Mouse (Mus musculus) midbrain, embryonic 11.5 days (tissue): ENCODE measurements around the gene Myl6. TPM values are rescaled to one million over a fixed set of nuclear protein-coding genes. Genes with fewer than 3 reads are reported as not detected.

Source experiments
- ATAC-seq: fragments of 200-750 bp; cut with Nextera tagmentation; 2 replicates; pipeline ENCODE4 v1.8.0; 2017; ENCODE audit warnings: moderate TSS enrichment, moderate library complexity; ENCODE audit not compliant: low FRiP score
- DNase-seq: peaks from one replicate; pipeline ENCODE4 v3.0.0; 2015; ENCODE audit warnings: low spot score; ENCODE audit errors: missing footprints
- H3K27ac ChIP-seq: fragments of 300-500 bp; sonication (generic); 2 replicates; pipeline ENCODE4 v1.5.1; 2014; ENCODE audit warnings: low read depth, low read length
- H3K27me3 ChIP-seq: fragments of 300-500 bp; sonication (generic); 2 replicates; pipeline ENCODE4 v1.6.1; 2014; ENCODE audit warnings: mild to moderate bottlenecking, low read length, moderate library complexity, mixed read lengths; ENCODE audit not compliant: control insufficient read depth, insufficient read depth
- H3K36me3 ChIP-seq: fragments of 300-500 bp; sonication (generic); 2 replicates; pipeline ENCODE4 v1.6.1; 2014; ENCODE audit warnings: mild to moderate bottlenecking, low read length, moderate library complexity, mixed read lengths; ENCODE audit not compliant: control insufficient read depth, insufficient read depth
- H3K4me1 ChIP-seq: fragments of 300-500 bp; sonication (generic); 2 replicates; pipeline ENCODE4 v1.6.1; 2014; ENCODE audit warnings: low read length; ENCODE audit not compliant: control insufficient read depth, insufficient read depth
- H3K4me2 ChIP-seq: fragments of 300-500 bp; sonication (generic); 2 replicates; pipeline ENCODE4 v1.6.1; 2014; ENCODE audit warnings: mild to moderate bottlenecking, moderate library complexity
- H3K4me3 ChIP-seq: fragments of 300-500 bp; sonication (generic); 2 replicates; pipeline ENCODE4 v1.5.1; 2014; ENCODE audit warnings: low read depth, low read length
- H3K9ac ChIP-seq: fragments of 300-500 bp; sonication (generic); 2 replicates; pipeline ENCODE4 v1.6.1; 2014; ENCODE audit warnings: low read length
- H3K9me3 ChIP-seq: fragments of 300-500 bp; sonication (generic); 2 replicates; pipeline ENCODE4 v1.6.1; 2016; ENCODE audit warnings: low read length; ENCODE audit not compliant: control insufficient read depth
- WGBS: fragments of 180-500 bp; shearing (Covaris S2); extraction: QIAGEN DNeasy Blood & Tissue Kit; methylation state at CpG from one replicate; pipeline ENCODE4 v1.1.7; 2014; 5-methylcytosine and 5-hydroxymethylcytosine counted together
- polyA plus RNA-seq: library from polyadenylated mRNA; unstranded; fragments of >200 nt; fragmentation: Nextera tagmentation; extraction: Ambion mirVana; gene quantifications from 2 replicates; pipeline ENCODE4 v1.2.1, GENCODE M21; 2014

Gene Myl6
- polyA plus RNA-seq, 1 experiment from 2014 or later = 746 TPM

DNA sequence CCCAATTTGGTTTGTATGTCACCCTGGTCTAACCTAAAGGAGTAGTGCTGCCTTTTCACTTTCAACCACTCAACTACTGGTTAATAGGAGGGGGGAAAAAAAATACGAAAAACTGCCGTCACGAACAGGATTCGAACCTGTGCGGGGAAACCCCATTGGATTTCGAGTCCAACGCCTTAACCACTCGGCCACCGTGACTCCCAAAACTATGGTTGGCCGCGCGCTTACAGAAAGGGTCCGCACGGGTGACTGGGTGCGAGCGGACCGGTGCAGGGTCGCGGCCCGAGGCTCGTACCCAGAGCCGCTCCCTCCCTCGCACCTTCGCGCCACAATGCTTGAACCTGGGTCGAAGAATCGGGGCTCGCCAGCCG is 35.6 kb downstream of the Myl6 start:
- Histone ChIP-seq H3K9me3 (no peaks in the 10 kb centered on the region), H3K4me1 (peaks cover 7% of the 10 kb centered on the region), H3K27ac (peak overlapping the region; percentile 92), H3K4me3 (peak overlapping the region; percentile 97), H3K9ac (peak overlapping the region; percentile 98), H3K4me2 (peak overlapping the region; percentile 54), H3K36me3 (peaks cover 2% of the 10 kb centered on the region; the same call in 1 of the 2 replicates), H3K27me3 (no peaks in the 10 kb centered on the region)
- DNase-seq = peak; percentile 100
- under 1% methylated on average over 29 of the region's 29 CpGs for WGBS
- ATAC-seq = peak; percentile 81

DNA sequence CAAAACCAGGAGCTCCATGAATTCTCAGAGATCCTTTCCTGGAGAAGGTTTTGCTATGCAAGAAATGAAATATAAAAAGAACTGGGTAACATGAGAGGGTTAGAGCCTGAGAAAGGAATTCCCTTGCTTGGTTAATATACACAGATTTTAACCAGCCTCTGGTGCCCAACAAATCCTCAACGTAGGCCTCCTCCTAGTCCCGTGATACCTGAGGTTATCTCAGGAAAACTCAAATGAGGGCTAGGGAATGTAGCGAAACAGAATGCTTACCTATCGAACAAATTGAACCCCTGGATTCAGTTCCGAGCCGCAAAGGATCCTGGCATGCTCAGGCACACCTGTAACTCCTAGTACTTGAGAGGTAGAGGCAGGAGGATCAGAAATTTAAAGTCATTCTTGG is 36.3 kb downstream of the Myl6 start:
- no peak overlapping the region for H3K4me3 ChIP-seq
- H3K9ac ChIP-seq = no peak overlapping the region
- H3K27ac ChIP-seq = no peak overlapping the region
- H3K4me2 ChIP-seq = no peak overlapping the region
- no peaks in the 10 kb centered on the region for H3K27me3 ChIP-seq
- no peak for DNase-seq
- H3K4me1 ChIP-seq = peaks cover 7% of the 10 kb centered on the region
- ATAC-seq = no peak
- WGBS = 89% methylated on average over 6 of the region's 6 CpGs
- H3K36me3 ChIP-seq = peaks cover 2% of the 10 kb centered on the region; the same call in 1 of the 2 replicates
- no peaks in the 10 kb centered on the region for H3K9me3 ChIP-seq

DNA sequence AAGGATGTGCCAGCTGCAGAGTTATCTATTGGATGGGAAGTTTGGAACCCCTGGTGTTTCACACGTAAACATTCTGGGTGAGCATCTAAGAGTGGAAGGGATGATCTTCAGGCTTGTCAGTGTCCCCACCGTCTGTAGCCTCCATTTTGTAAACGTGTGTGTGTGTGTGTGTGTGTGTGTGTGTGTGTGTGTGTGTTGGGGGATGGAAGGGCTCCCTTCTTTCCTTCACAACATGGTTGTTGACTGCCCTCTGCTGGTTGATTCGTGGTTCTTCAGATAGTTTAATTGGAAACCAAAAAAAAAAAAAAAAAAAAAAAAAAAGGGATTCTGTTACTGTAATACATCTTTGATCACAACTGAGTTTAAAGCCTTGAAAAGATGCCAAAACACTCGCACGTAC is 38.7 kb downstream of the Myl6 start:
- WGBS = 5% methylated on average over 6 of the region's 6 CpGs
- Histone ChIP-seq H3K27ac (no peak overlapping the region), H3K9me3 (no peaks in the 10 kb centered on the region), H3K9ac (peak overlapping the region; percentile 12; the same call in 1 of the 2 replicates), H3K4me2 (peak overlapping the region; percentile 15; the same call in 1 of the 2 replicates), H3K4me3 (no peak overlapping the region), H3K27me3 (no peaks in the 10 kb centered on the region), H3K4me1 (no peaks in the 10 kb centered on the region), H3K36me3 (no peaks in the 10 kb centered on the region)
- DNase-seq = peak; percentile 97
- no peak for ATAC-seq

- Histone ChIP-seq H3K9me3 (no peaks in the 10 kb centered on the region), H3K4me3 (no peak overlapping the region), H3K36me3 (no peaks in the 10 kb centered on the region), H3K4me1 (no peaks in the 10 kb centered on the region), H3K27ac (no peak overlapping the region), H3K9ac (no peak overlapping the region), H3K4me2 (no peak overlapping the region), H3K27me3 (no peaks in the 10 kb centered on the region)
- no peak for DNase-seq
- ATAC-seq = no peak
- WGBS = 80% methylated on average over 3 of the region's 3 CpGs
Observed at GRCm38 (mm10) chr10:128454471-128454870, 39.5 kb downstream of the Myl6 start.

- no peaks in the 10 kb centered on the region for H3K9me3 ChIP-seq
- H3K27me3 ChIP-seq = no peaks in the 10 kb centered on the region
- 88% methylated on average over 6 of the region's 6 CpGs for WGBS
- no peak overlapping the region for H3K9ac ChIP-seq
- no peak overlapping the region for H3K4me3 ChIP-seq
- no peak overlapping the region for H3K4me2 ChIP-seq
- H3K4me1 ChIP-seq = no peaks in the 10 kb centered on the region
- ATAC-seq (no peak), DNase-seq (no peak)
- no peaks in the 10 kb centered on the region for H3K36me3 ChIP-seq
- no peak overlapping the region for H3K27ac ChIP-seq
Observed at GRCm38 (mm10) chr10:128451014-128451413, 42.9 kb downstream of the Myl6 start.

DNA sequence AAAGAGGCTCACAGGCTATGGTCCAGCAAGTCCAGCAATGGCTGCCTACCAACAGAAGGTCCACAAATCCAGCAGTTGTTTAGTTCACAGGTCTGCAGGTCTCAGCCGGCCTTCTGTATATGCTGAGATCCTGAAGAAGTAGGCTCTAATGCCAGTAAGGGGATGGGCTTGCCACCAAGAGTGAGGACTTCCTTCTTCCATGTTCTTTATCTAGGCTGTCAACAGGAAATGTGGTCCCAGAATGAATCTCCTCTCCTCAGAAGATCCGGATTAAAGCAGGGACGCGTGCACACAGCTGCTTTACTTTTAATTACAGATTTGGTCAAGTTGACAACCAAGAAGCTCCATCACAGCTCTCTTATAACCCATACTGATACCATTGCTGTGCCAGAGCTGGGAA is 48.5 kb downstream of the Myl6 start:
- Histone ChIP-seq H3K27me3 (no peaks in the 10 kb centered on the region), H3K4me3 (no peak overlapping the region), H3K4me1 (no peaks in the 10 kb centered on the region), H3K4me2 (no peak overlapping the region), H3K9ac (no peak overlapping the region), H3K36me3 (peaks cover 3% of the 10 kb centered on the region), H3K27ac (no peak overlapping the region), H3K9me3 (no peaks in the 10 kb centered on the region)
- no peak for ATAC-seq
- no peak for DNase-seq
- WGBS = 90% methylated on average over 4 of the region's 4 CpGs

- Histone ChIP-seq H3K9ac (no peak overlapping the region), H3K9me3 (no peaks in the 10 kb centered on the region), H3K27me3 (no peaks in the 10 kb centered on the region), H3K27ac (no peak overlapping the region), H3K36me3 (peaks cover 3% of the 10 kb centered on the region), H3K4me1 (no peaks in the 10 kb centered on the region), H3K4me3 (no peak overlapping the region), H3K4me2 (no peak overlapping the region)
- DNase-seq (no peak), ATAC-seq (no peak)
- 80% methylated on average over 6 of the region's 6 CpGs for WGBS
Observed at GRCm38 (mm10) chr10:128444354-128444753, 49.6 kb downstream of the Myl6 start.

GRCm38 (mm10) chr10:128442718-128443117 is 51.2 kb downstream of the Myl6 start:
- no peak for ATAC-seq
- Histone ChIP-seq H3K9ac (no peak overlapping the region), H3K27ac (no peak overlapping the region), H3K4me1 (no peaks in the 10 kb centered on the region), H3K9me3 (no peaks in the 10 kb centered on the region), H3K36me3 (peaks cover 5% of the 10 kb centered on the region), H3K4me2 (no peak overlapping the region), H3K27me3 (no peaks in the 10 kb centered on the region), H3K4me3 (no peak overlapping the region)
- 87% methylated on average over 1 of the region's 1 CpGs for WGBS
- DNase-seq = no peak

GRCm38 (mm10) chr10:128441324-128442119 is 52.4 kb downstream of the Myl6 start:
- peaks cover 11% of the 10 kb centered on the region for H3K36me3 ChIP-seq

More at GRCm38 (mm10) chr10:128441324-128442119, 52.4 kb downstream of the Myl6 start:
- H3K27ac ChIP-seq = no peak overlapping the region
- H3K4me2 ChIP-seq = no peak overlapping the region
- no peak for ATAC-seq
- no peak overlapping the region for H3K9ac ChIP-seq
- no peak for DNase-seq
- H3K9me3 ChIP-seq = no peaks in the 10 kb centered on the region
- WGBS = 89% methylated on average over 10 of the region's 10 CpGs
- no peak overlapping the region for H3K4me3 ChIP-seq
- no peaks in the 10 kb centered on the region for H3K4me1 ChIP-seq
- no peaks in the 10 kb centered on the region for H3K27me3 ChIP-seq
